Mouse (Mus musculus): ENCODE results near the gene Fbxw9.

Fbxw9 gene

GRCm38 (mm10) chr8:85086238-85086637 is 26.4 kb downstream of the Fbxw9 start:
- DNase-seq (ENCODE audit: low spot score), result no peak

- DNase-seq (ENCODE audit: low spot score), result no peak
Observed at GRCm38 (mm10) chr8:85088771-85089170, 28.9 kb downstream of the Fbxw9 start.

GRCm38 (mm10) chr8:85090856-85091255 is 31.0 kb downstream of the Fbxw9 start:
- no peak for DNase-seq (ENCODE audit: low spot score)

GRCm38 (mm10) chr8:85091526-85092090 is 31.8 kb downstream of the Fbxw9 start:
- no peak for DNase-seq (ENCODE audit: low spot score)

GRCm38 (mm10) chr8:85095051-85095450 is 35.2 kb downstream of the Fbxw9 start:
- DNase-seq (ENCODE audit: low spot score), result no peak

GRCm38 (mm10) chr8:85095566-85095965 is 35.7 kb downstream of the Fbxw9 start:
- no peak for DNase-seq (ENCODE audit: low spot score)

- DNase-seq (ENCODE audit: low spot score), result no peak
Observed at GRCm38 (mm10) chr8:85096196-85096595, 36.3 kb downstream of the Fbxw9 start.

GRCm38 (mm10) chr8:85096850-85097249 is 37.0 kb downstream of the Fbxw9 start:
- DNase-seq (ENCODE audit: low spot score), result no peak

- no peak for DNase-seq (ENCODE audit: low spot score)
Observed at GRCm38 (mm10) chr8:85100076-85100665, 40.3 kb downstream of the Fbxw9 start.

GRCm38 (mm10) chr8:85113241-85113640 is 53.4 kb downstream of the Fbxw9 start:
- no peak for DNase-seq (ENCODE audit: low spot score)

- DNase-seq (ENCODE audit: low spot score), result no peak
Observed at GRCm38 (mm10) chr8:85115501-85115900, 55.6 kb downstream of the Fbxw9 start.
